Mouse (Mus musculus) testis, adult 2 months (tissue): Measurements from ENCODE around the gene Ifna2. TPM values are rescaled to one million over a fixed set of nuclear protein-coding genes. Genes with fewer than 3 reads are reported as not detected.

ENCODE experiments used
- H3K27ac ChIP-seq: fragments of 200-500 bp; 2 replicates; pipeline ENCODE4 v1.5.1; 2012; ENCODE audit warnings: low read depth, low read length; ENCODE audit not compliant: control insufficient read depth, insufficient read depth
- H3K27me3 ChIP-seq: fragments of 200-500 bp; 2 replicates; pipeline ENCODE4 v1.6.1; 2012; ENCODE audit warnings: mild to moderate bottlenecking, low read length, moderate library complexity; ENCODE audit not compliant: control insufficient read depth, insufficient read depth
- H3K36me3 ChIP-seq: fragments of 200-500 bp; 2 replicates; pipeline ENCODE4 v1.6.1; 2012; ENCODE audit warnings: mild to moderate bottlenecking, low read length; ENCODE audit not compliant: control insufficient read depth, insufficient read depth
- H3K4me1 ChIP-seq: fragments of 200-500 bp; 2 replicates; pipeline ENCODE4 v1.6.1; 2012; ENCODE audit warnings: low read length; ENCODE audit not compliant: control insufficient read depth, insufficient read depth
- H3K4me3 ChIP-seq: fragments of 200-500 bp; 2 replicates; pipeline ENCODE4 v1.5.1; 2012; ENCODE audit warnings: low read depth, mild to moderate bottlenecking, low read length, moderate library complexity, mixed read lengths; ENCODE audit not compliant: control insufficient read depth
- CTCF ChIP-seq: fragments of 200-500 bp; IDR thresholded peaks from 2 replicates; pipeline ENCODE4 v1.5.1; 2012; ENCODE audit warnings: low read depth, mild to moderate bottlenecking, inconsistent platforms, low read length, moderate library complexity; ENCODE audit not compliant: control insufficient read depth, insufficient read depth, insufficient replicate concordance
- POLR2A ChIP-seq: fragments of 200-500 bp; IDR thresholded peaks from 2 replicates; pipeline ENCODE4 v1.6.1; 2012; ENCODE audit warnings: low read depth, mild to moderate bottlenecking, inconsistent platforms, low read length, moderate library complexity; ENCODE audit not compliant: control insufficient read depth
- polyA plus RNA-seq: library from polyadenylated mRNA; depleted of rRNA; stranded (reverse); fragments of >200 nt; gene quantifications from 2 replicates; pipeline ENCODE4 v1.2.3, GENCODE M21; 2012

Gene Ifna2
- polyA plus RNA-seq, 1 experiment: not detected

- H3K27ac ChIP-seq: no peak overlapping the region
- no peak overlapping the region for H3K4me3 ChIP-seq
- H3K4me1 ChIP-seq: no peaks in the 10 kb centered on the region
- no peak for TF ChIP-seq POLR2A
- no peak for TF ChIP-seq CTCF
- H3K36me3 ChIP-seq: no peaks in the 10 kb centered on the region
- H3K27me3 ChIP-seq: no peaks in the 10 kb centered on the region
Measured at GRCm38 (mm10) chr4:88693392-88693791, 9.7 kb upstream of the Ifna2 start.

- H3K27ac ChIP-seq: no peak overlapping the region
- no peak overlapping the region for H3K4me3 ChIP-seq
- H3K27me3 ChIP-seq: no peaks in the 10 kb centered on the region
- H3K36me3 ChIP-seq: no peaks in the 10 kb centered on the region
- no peaks in the 10 kb centered on the region for H3K4me1 ChIP-seq
- TF ChIP-seq POLR2A: no peak
- no peak for TF ChIP-seq CTCF
Measured at GRCm38 (mm10) chr4:88692537-88692936, 8.8 kb upstream of the Ifna2 start.

GRCm38 (mm10) chr4:88691259-88691658 lies 7.5 kb upstream of the Ifna2 start, which contains the start of gene Ifnab:
Ifnab (minus strand) TSS chr4:88691359.
- no peaks in the 10 kb centered on the region for H3K27me3 ChIP-seq
- TF ChIP-seq CTCF (no peak), POLR2A (no peak)
- H3K4me3 ChIP-seq: no peak within 1 kb of the TSS
- no peaks in the 10 kb centered on the region for H3K36me3 ChIP-seq
- no peaks in the 10 kb centered on the region for H3K4me1 ChIP-seq
- H3K27ac ChIP-seq: no peak within 1 kb of the TSS

GRCm38 (mm10) chr4:88681353-88681752 lies 2.4 kb downstream of the Ifna2 start:
- H3K36me3 ChIP-seq: no peaks in the 10 kb centered on the region
- TF ChIP-seq POLR2A (no peak), CTCF (no peak)

GRCm38 (mm10) chr4:88680362-88680761 lies 3.4 kb downstream of the Ifna2 start:
- Histone ChIP-seq H3K36me3 (no peaks in the 10 kb centered on the region), H3K4me3 (no peak overlapping the region), H3K27ac (no peak overlapping the region), H3K4me1 (no peaks in the 10 kb centered on the region), H3K27me3 (no peaks in the 10 kb centered on the region)
- no peak for TF ChIP-seq CTCF
- no peak for TF ChIP-seq POLR2A

More at GRCm38 (mm10) chr4:88681353-88681752, 2.4 kb downstream of the Ifna2 start:
- no peaks in the 10 kb centered on the region for H3K4me1 ChIP-seq
- no peak overlapping the region for H3K4me3 ChIP-seq
- H3K27ac ChIP-seq: no peak overlapping the region
- H3K27me3 ChIP-seq: no peaks in the 10 kb centered on the region

- Histone ChIP-seq H3K27me3 (no peaks in the 10 kb centered on the region), H3K4me3 (no peak within 1 kb of the TSS), H3K36me3 (no peaks in the 10 kb centered on the region), H3K27ac (no peak within 1 kb of the TSS), H3K4me1 (no peaks in the 10 kb centered on the region)
- TF ChIP-seq POLR2A: no peak
Measured at GRCm38 (mm10) chr4:88676824-88677223, 6.9 kb downstream of the Ifna2 start, which contains the start of gene Ifna16. Ifna16 (minus strand) TSS chr4:88676924.

- no peaks in the 10 kb centered on the region for H3K27me3 ChIP-seq
- H3K27ac ChIP-seq: no peak overlapping the region
- no peaks in the 10 kb centered on the region for H3K4me1 ChIP-seq
- no peak for TF ChIP-seq POLR2A
- TF ChIP-seq CTCF: no peak
- no peaks in the 10 kb centered on the region for H3K36me3 ChIP-seq
- no peak overlapping the region for H3K4me3 ChIP-seq
Measured at GRCm38 (mm10) chr4:88655461-88655860, 28.3 kb downstream of the Ifna2 start.

- H3K36me3 ChIP-seq: no peaks in the 10 kb centered on the region
- TF ChIP-seq CTCF (no peak), POLR2A (no peak)
- no peak overlapping the region for H3K4me3 ChIP-seq
- no peak overlapping the region for H3K27ac ChIP-seq
- H3K27me3 ChIP-seq: no peaks in the 10 kb centered on the region
- H3K4me1 ChIP-seq: no peaks in the 10 kb centered on the region
Measured at GRCm38 (mm10) chr4:88653644-88654043, 30.1 kb downstream of the Ifna2 start.
